9 mouse cellular contexts compared by ENCODE assay signal in the genomic region with DNA sequence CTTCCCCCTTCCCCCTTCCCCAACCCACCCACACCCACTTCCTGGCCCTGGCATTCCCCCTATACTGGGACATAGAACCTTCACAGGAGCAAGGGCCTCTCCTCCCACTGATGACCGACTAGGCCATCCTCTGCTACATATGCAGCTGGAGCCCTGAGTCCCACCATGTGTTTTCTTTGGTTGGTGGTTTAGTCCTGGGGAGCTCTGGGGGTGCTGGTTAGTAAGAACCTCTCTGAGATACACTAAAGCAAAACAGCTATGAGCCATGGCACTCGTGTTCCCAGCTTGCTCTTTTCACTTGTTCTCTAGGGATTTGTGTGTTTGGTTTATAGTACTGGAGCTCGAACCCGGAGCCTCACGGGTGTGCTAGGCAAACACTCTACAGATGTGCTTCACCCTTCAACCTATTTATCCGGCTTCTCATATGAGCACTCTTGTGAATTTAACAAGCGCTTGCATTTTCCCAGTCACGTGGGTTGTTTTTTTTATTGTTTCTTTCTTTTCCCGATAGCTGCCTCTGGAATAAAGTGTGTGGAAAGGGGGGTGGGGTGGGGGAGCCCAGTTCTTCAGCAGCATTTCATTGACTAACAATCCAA. TPM values are rescaled to one million over a fixed set of nuclear protein-coding genes. Genes with fewer than 3 reads are reported as not detected.
DNase-seq lines count a peak whose midpoint lies in the region; ATAC-seq and TF ChIP-seq lines count a peak whose summit lies in the region.
"Had no signal": no experiment of that assay in that cellular context is flagged by ENCODE, and none has a peak within 500 bp of the region (broad histone marks: within the 10 kb centered on the region; RNA-seq: fewer than 3 reads in every experiment).

No protein-coding gene starts in this region.

- WGBS in cerebellum, adult 2 months, result 60% methylated on average over 9 of the region's 9 CpGs
- WGBS in liver, embryonic 13.5 days (ENCODE audit: insufficient replicate concordance), result 81% methylated on average over 9 of the region's 9 CpGs
- WGBS in liver, embryonic 11.5 days, result 83% methylated on average over 9 of the region's 9 CpGs
- WGBS in intestine, embryonic 15.5 days, result 50% methylated on average over 9 of the region's 9 CpGs
- WGBS in stomach, embryonic 14.5 days, result 54% methylated on average over 9 of the region's 9 CpGs

- H3K9ac ChIP-seq in liver, embryonic 13.5 days, result no peak overlapping the region
- H3K9ac ChIP-seq in liver, embryonic 11.5 days (ENCODE audit: low read depth, low read length), result no peak overlapping the region
- H3K9ac ChIP-seq in intestine, embryonic 15.5 days, result no peak overlapping the region
- H3K9ac ChIP-seq in stomach, embryonic 14.5 days (replicated peaks; ENCODE audit: low read depth, low read length), result no peak overlapping the region
- H3K9ac ChIP-seq: liver, embryonic 15.5 days had no signal

- no peak for TF ChIP-seq POLR2A in cerebellum, adult 2 months (IDR thresholded peaks at IDR 0.05; ENCODE audit: borderline replicate concordance, insufficient read depth, low read length)

- H3K27ac ChIP-seq in cerebellum, adult 2 months (ENCODE audit: insufficient read depth, low read length), result 0 out of 2 replicates have a peak overlapping the region, but pooled peaks have one; percentile 30
- peak overlapping the region; percentile 51; the same call in 1 of the 2 replicates for H3K27ac ChIP-seq in liver, embryonic 13.5 days
- H3K27ac ChIP-seq in liver, embryonic 11.5 days (ENCODE audit: low read depth, low read length), result no peak overlapping the region
- H3K27ac ChIP-seq in intestine, embryonic 15.5 days, result peak overlapping the region; percentile 56
- peak overlapping the region; percentile 74 for H3K27ac ChIP-seq in stomach, embryonic 14.5 days (ENCODE audit: low read length)

- no peak overlapping the region for H3K4me3 ChIP-seq in cerebellum, adult 2 months (replicated peaks; ENCODE audit: insufficient read depth, low read depth, low read length)
- no peak overlapping the region for H3K4me3 ChIP-seq in liver, embryonic 13.5 days (replicated peaks)
- H3K4me3 ChIP-seq in liver, embryonic 11.5 days (ENCODE audit: low read depth, low read length), result no peak overlapping the region
- no peak overlapping the region for H3K4me3 ChIP-seq in intestine, embryonic 15.5 days (replicated peaks)
- no peak overlapping the region for H3K4me3 ChIP-seq in stomach, embryonic 14.5 days (ENCODE audit: low read depth, low read length)
- H3K4me3 ChIP-seq: liver, embryonic 15.5 days had no signal

- no peak for TF ChIP-seq CTCF in cerebellum, adult 2 months (IDR thresholded peaks at IDR 0.05; ENCODE audit: borderline replicate concordance, insufficient read depth, low read depth, low read length)

- no peaks in the 10 kb centered on the region for H3K9me3 ChIP-seq in liver, embryonic 13.5 days (replicated peaks)
- H3K9me3 ChIP-seq in liver, embryonic 11.5 days (ENCODE audit: control insufficient read depth, low read length), result no peaks in the 10 kb centered on the region
- no peaks in the 10 kb centered on the region for H3K9me3 ChIP-seq in intestine, embryonic 15.5 days
- H3K9me3 ChIP-seq in stomach, embryonic 14.5 days (ENCODE audit: control insufficient read depth, low read depth, low read length), result no peaks in the 10 kb centered on the region
- H3K9me3 ChIP-seq: liver, embryonic 15.5 days had no signal

- H3K27me3 ChIP-seq in cerebellum, adult 2 months (ENCODE audit: control insufficient read depth, insufficient read depth, low read length), result no peaks in the 10 kb centered on the region
- no peaks in the 10 kb centered on the region for H3K27me3 ChIP-seq in liver, embryonic 13.5 days
- H3K27me3 ChIP-seq in liver, embryonic 11.5 days (replicated peaks; ENCODE audit: control insufficient read depth, insufficient read depth, low read length), result no peaks in the 10 kb centered on the region
- H3K27me3 ChIP-seq in intestine, embryonic 15.5 days (replicated peaks), result no peaks in the 10 kb centered on the region
- no peaks in the 10 kb centered on the region for H3K27me3 ChIP-seq in stomach, embryonic 14.5 days (ENCODE audit: control insufficient read depth, insufficient read depth, low read length)
- H3K27me3 ChIP-seq: liver, embryonic 15.5 days had no signal

- no peak overlapping the region for H3K4me2 ChIP-seq in liver, embryonic 13.5 days
- H3K4me2 ChIP-seq in liver, embryonic 11.5 days, result no peak overlapping the region
- H3K4me2 ChIP-seq in intestine, embryonic 15.5 days (replicated peaks), result no peak overlapping the region
- no peak overlapping the region for H3K4me2 ChIP-seq in stomach, embryonic 14.5 days (replicated peaks; ENCODE audit: low read depth, low read length)
- H3K4me2 ChIP-seq: liver, embryonic 15.5 days had no signal

- DNase-seq in cerebellum, adult 2 months, result no peak
- DNase-seq in cerebellum, adult 11-12 months, result no peak
- DNase-seq in liver, embryonic 13.5 days, result no peak
- no peak for DNase-seq in liver, embryonic 11.5 days (ENCODE audit: low spot score)
- DNase-seq in adrenal gland, postnatal 14 days, result no peak
- no peak for DNase-seq in gastrocnemius, adult 8-10 months (ENCODE audit: low spot score in 2 of 2)

- peaks cover 48% of the 10 kb centered on the region for H3K36me3 ChIP-seq in liver, embryonic 13.5 days
- peaks cover 4% of the 10 kb centered on the region; the same call in 1 of the 2 replicates for H3K36me3 ChIP-seq in liver, embryonic 11.5 days (ENCODE audit: control insufficient read depth, insufficient read depth, low read length)
- H3K36me3 ChIP-seq in intestine, embryonic 15.5 days, result no peaks in the 10 kb centered on the region
- no peaks in the 10 kb centered on the region; the same call in 1 of the 2 replicates for H3K36me3 ChIP-seq in stomach, embryonic 14.5 days (ENCODE audit: control insufficient read depth, insufficient read depth, low read length)

- no peaks in the 10 kb centered on the region for H3K4me1 ChIP-seq in cerebellum, adult 2 months (ENCODE audit: control insufficient read depth, insufficient read depth, low read length)
- peaks cover 84% of the 10 kb centered on the region for H3K4me1 ChIP-seq in liver, embryonic 13.5 days (replicated peaks)
- peaks cover 49% of the 10 kb centered on the region for H3K4me1 ChIP-seq in liver, embryonic 11.5 days (replicated peaks; ENCODE audit: control insufficient read depth, insufficient read depth, low read length)
- peaks cover 23% of the 10 kb centered on the region for H3K4me1 ChIP-seq in intestine, embryonic 15.5 days (replicated peaks)
- peaks cover 33% of the 10 kb centered on the region for H3K4me1 ChIP-seq in stomach, embryonic 14.5 days (ENCODE audit: control insufficient read depth, insufficient read depth, low read length)

- no peak for ATAC-seq in liver, embryonic 13.5 days (ENCODE audit: low read depth)
- no peak for ATAC-seq in liver, embryonic 11.5 days (replicated peaks; ENCODE audit: low FRiP score)
- no peak for ATAC-seq in intestine, embryonic 15.5 days
- ATAC-seq in stomach, embryonic 14.5 days (ENCODE audit: insufficient number of reproducible peaks, insufficient read depth, low FRiP score, low read depth), result no peak

RNA-seq across cellular contexts. Expression of a gene that starts 14.6 kb away (rescaled TPM):
- 92.3 and 98.4 TPM in 2 replicates for polyA plus RNA-seq in cerebellum, adult 2 months (2012; rRNA removed)
- 109 and 131 TPM in 2 replicates for polyA plus RNA-seq in liver, embryonic 13.5 days (2015; fragmentation: Nextera tagmentation; extraction: Ambion mirVana)
- 149 and 176 TPM in 2 replicates for polyA plus RNA-seq in liver, embryonic 11.5 days (2014; fragmentation: Nextera tagmentation; extraction: Ambion mirVana)
- 126 and 135 TPM in 2 replicates for polyA plus RNA-seq in intestine, embryonic 15.5 days (2015; fragmentation: Nextera tagmentation; extraction: Ambion mirVana)
- 95.3 and 102 TPM in 2 replicates for polyA plus RNA-seq in stomach, embryonic 14.5 days (2014; fragmentation: Nextera tagmentation; extraction: Ambion mirVana)
- total RNA-seq in adrenal gland, postnatal 14 days (2021), result 95.7 and 116 TPM in 2 replicates
- total RNA-seq in gastrocnemius, adult 8-10 months (2022), result 10 to 100 TPM; 16.8 to 27.9 (median 18.1) TPM
